Mouse (Mus musculus) kidney, postnatal 14 days (tissue): ENCODE results near the gene Samd7.
A peak's percentile ranks its signal among the peaks of the same experiment; 100 is the strongest.

Experiments used
- DNase-seq: peaks from one replicate; pipeline ENCODE4 v3.0.0; 2022; ENCODE audit warnings: mixed read lengths

The Samd7 gene

DNA sequence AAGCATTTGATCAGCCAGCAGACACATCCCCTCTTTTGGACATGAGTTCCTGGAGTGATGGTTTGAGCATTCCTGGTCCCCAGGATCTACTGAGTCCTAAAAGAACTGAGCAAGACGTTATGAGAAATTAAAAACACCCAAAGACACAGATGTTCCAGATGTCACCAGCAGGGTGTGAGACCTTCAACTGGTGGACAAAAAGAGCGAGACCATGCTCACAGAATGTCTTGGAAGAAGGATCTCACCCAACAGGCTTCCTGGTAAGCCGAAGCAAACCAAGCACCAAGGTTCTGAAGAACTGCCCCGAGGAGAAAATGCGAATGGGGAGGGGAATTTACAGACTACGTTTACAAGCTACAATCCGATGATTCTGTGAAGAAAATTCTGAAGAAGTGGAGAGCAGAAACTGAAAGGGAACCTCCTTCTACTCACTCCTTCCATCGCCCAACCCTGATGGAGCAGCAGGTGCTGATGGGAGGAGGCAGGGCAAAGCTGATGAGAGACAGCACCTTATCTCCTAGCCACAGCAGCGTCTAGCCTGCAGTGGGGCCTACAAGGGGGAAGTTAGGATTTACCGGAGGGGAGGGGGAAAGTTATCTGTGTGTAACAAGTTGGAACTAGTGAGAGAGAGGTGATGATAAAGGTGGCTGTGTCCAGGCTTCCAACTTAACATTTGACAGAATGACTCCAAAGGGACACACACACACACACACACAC is 19.4 kb downstream of the Samd7 start:
- DNase-seq, result no peak

DNA sequence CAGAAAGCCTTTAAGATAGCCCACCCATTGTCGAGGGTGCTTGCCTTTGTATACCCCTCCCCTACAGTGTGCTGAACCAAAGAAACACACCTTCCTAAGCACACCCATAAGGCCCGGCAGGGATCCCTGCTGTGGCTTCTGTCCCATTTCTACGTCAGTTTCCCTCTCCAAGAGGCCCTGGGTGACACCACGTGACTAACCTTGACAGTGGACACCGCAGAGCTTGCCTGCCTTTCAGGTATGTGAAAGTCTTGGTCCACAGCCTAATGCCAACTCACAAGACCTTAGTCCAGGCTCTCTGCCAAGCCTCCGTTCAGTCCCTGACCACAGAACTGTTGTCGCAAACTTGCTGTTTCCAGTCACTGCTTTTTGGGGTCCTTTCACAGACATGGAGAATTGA is 20.1 kb downstream of the Samd7 start:
- DNase-seq, result peak; percentile 86

DNA sequence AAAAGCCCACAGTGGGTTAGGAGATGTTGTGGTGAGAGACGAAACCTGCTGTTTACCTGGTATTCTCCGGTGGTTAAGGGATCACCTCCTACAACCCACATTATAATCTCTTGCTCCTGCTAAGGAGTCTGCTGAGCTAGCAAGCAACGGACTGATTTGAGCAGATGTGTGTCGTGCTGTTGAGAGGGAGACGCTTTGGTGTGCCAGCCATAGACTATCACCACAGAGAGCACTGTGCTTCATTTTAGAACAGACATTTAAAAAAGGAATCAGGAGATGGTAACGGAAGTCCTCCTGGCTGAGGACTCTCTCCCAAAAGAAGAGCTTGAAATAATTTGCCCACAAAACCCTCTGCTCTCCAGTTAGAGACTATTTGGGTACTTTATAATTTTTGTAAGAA is 21.2 kb downstream of the Samd7 start:
- no peak for DNase-seq

DNA sequence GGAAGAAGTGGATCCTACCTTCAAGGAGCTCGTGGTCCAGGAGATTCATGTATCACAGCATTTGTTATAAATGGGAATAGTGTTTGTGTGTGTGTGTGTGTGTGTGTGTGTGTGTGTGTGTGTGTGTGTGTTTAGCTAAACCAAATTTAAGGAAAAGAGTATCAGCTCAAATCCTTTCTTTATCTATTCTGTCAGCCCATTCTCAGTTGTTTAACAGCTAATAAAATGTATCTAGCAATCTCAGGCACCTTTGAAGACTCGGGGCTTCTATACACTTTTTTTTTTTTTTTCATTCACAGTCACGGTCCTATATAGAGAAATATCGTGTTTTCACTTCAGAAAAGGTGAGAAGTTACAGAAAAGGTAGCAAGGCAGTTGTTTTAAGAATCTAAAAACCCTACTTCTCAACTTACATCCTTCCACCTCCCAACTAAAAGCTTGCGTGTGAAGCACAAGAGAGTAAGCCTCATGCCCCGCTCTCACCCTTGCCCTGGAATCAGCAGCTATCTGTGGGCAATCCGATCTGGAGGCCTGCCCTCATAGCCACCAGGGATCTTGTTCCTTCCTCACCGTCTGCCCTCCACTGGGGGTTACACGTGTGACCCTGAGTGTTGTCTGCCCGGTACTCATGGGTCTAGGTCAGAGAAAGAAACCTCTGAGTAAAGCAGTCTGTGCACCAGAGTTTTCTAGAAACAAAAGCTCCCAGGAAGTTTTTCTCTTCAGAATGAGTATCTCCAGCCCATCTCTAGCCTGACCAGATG is 23.8 kb downstream of the Samd7 start:
- no peak for DNase-seq

DNA sequence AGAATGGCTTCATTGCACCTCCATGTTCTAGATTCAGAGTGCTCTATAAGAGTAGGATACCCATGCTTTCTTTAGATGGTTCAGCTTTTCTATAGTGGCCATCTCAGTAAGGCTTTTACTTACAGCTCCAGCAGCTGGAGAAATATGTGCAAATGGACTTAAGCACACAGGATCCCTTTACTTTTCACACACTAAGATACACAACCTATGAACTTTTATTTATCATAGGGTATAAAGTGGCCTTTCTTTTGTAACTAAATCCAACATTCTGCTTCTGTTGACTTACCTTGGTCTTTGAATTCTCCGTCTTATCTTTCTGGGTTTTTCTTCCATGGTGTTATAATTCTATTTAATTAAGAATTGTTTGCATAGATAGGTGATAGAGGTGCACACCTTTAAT is 25.5 kb downstream of the Samd7 start:
- DNase-seq, result no peak

DNA sequence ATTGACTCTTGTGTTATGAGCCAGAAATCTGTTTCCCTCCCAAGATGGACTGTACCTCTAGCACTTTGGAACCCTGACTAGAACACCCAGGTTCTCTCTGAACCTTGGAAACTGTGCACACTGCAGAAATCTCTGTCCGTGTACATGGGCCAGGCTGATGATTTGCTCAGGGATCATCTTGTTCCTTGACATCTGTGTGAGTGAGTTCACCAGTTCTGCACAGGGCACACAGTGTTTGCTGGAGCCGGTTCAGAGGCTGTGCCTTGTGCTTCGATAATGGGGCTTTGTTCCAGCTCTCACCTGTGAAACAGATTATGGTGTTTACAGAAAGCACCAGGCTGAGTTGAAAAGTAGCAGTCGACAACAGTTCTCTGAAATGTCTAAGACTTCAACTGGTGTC is 26.5 kb downstream of the Samd7 start:
- DNase-seq, result peak; percentile 51

DNA sequence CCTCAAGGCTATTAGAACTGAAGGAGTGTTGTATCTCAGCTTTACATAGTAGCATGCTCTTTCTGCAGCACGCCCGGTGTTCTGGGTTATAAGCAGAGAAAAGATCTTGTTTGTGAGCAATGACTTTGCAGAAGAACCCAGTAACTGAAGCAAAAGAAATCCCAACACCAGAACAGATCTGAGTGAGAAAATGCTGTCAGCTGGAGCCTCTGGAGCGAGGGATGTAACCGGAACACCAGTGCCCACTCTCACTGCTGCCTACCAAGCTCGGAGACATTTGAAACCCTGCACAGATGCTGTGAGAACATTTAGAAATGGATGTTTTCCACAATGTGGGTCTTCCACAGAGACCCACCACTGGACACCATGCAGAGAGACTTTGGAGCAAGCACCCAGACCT is 28.6 kb downstream of the Samd7 start:
- DNase-seq, result no peak

DNA sequence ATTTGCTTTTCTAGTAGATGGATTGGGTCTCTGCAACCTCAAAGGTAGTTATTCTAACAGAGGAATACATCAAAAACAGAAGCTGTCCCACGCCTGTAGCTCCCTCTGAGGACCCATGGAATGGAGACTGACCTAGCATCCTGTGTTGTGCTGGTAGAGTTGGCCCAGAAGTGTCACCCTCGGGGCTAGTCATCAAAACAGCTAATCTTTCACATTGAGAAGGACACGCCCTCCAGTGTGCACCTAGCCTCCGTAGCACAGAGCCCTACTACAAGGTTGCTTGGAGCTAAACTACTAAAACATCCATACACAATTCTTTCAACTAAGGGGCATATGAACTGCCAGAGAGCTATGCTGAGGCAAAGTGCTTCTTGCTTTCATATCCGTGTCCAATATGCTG is 31.9 kb downstream of the Samd7 start:
- DNase-seq, result no peak

DNA sequence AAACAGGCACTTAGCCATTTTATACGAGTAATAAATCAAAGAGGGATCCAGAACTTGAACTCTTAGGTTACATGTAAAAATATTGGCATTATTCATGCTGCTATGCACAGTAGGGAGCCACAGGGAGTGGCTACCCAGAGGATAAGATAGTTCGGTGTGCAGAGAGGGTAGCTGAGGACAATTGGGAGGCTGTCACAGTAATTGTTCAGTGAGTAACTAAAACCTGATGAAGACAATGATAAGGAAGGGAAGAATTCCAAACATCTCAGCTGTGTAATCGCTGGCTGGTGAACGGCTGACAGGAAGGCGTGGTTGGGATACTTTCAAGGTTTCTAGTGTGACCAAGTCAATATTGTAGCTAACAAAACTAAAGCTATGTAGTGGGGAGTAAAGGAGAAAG is 42.4 kb downstream of the Samd7 start:
- DNase-seq, result no peak

DNA sequence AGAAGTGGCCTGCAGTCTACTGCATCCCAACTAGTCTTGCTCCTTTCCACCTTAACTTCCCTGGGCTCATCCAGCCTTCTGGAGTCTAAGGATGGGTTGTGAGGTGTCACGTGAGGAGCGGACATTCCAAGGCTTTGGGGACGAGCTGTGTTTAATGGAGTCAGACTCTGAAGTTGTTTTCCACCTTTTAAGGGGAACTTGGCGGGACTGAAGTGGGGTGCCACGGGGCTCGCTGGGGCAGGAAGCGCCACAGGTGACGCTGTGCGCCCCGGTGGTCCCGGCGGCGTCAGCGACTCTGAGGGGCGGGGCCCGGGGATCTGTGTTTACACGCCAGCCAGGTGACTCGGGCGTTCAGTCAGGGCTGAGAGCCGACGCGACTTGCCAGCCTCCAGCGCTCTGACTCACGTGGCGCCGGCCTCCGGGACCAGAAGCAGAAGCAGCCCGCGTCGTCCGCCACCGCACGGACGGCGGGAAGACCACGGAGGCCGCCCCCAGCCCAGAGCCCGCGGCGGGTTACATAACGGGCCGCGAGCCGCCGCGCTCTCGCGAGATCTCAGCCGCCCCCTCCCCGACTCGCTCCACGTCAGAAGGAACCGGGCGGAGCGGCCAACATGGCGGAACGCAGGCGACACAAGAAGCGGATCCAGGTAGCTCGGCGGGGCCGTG is 46.8 kb downstream of the Samd7 start, which contains the start of gene Sec62:
Gene Sec62 (plus strand): TSS at position 139 of the 666 bp plus-strand sequence.
- DNase-seq, result peak; percentile 96

DNA sequence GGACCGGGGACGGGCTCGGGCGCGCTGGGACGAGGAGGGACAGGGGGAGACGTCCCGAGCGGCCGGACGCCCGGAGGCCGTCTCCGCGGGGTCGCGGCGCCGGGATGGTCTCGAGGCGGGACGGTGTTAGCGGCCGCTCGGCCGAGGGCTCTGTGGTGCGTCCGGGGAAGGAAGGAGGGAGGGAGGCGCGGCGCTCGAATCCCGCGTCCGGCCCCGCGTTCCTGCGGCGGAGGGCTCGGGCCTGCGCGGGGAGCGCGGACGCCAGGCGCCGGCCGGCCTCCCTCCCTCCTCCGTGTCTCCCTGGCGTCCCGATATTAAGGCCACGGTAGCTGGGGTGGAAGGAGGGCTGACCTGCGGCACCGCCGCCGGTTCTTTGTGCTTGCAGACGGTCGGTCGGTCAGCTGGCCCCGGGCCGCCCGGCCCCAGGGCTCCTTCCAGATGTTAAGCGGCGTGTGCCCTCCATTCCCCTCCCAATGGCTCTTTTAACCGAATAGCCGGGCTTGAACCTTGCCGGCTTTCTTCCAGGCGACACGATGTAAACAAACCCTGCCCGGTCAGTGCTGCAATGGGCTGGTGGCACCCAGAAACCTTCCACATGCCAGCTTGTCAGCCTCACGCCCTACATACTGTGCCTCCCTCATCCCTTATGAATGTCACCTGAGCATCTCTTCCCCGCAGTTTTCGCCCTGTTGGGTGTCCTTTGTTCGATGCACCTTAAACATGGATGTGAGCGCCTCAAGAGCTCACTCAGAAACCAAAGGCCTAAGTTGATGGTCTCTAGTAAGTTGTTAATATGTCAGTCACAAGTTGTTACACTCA is 47.5 kb downstream of the Samd7 start:
- DNase-seq, result peak; percentile 52

DNA sequence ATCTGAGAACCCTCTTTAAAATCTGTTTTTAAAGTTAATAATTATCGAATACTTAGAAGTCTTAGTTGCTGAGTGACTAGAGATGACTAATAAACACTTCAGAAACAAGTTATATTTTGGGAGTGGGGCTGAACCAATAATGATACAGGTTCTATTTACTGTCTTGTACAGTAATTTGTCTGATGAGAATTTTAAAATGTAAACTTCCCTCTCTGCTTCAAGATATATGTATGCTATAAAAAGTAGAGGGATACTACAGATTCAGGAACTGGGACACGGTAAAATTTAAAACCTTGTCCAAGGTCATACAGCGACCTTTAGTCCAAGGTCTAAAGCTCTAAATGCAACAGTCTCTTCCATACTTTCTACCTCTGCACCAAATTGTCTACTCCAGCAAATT is 56.1 kb downstream of the Samd7 start:
- no peak for DNase-seq

DNA sequence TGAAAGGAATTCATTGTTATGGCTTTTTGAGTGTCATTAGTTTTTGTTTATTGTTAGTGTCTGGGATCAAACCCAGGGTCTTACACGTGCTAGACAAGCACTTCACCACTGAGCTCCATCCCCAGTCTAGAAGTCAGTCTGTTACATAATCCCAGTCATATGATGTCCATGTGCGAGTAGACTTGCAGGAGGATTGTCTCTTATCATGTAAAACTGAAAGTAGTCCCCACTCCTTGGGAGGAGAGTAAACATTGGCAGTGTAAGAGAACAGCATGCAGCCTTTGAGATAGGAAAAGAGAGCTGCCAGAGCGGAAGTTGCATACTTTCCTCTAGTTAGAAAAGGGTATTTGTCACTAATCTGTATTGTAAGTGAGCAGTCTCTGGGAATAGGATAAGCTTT is 66.8 kb downstream of the Samd7 start:
- no peak for DNase-seq
